Mouse (Mus musculus) T-helper 17 cell (primary cell): ENCODE data around the gene Prc1.

Experiments
- in situ Hi-C, 2 experiments: fragments of 300-600 bp; cut with MboI, MseI; formaldehyde crosslinking; loops; 1 replicate in 1 of 2; 2 replicates in 1 of 2; pipeline ENCODE4 v1.15.1; 2025; ENCODE audit warnings: high pct_unique_total_duplicates in 2 of 2

Gene Prc1

GRCm38 (mm10) chr7:80331433-80331832 lies 37.2 kb downstream of the Prc1 start:
- in situ Hi-C loops = no loop called here

- in situ Hi-C loops = loop anchor here (5.0 kb wide), 1 partner anchor 42 kb away; no protein-coding TSS in a partner anchor
Observed at GRCm38 (mm10) chr7:80334848-80335247, 40.6 kb downstream of the Prc1 start.

- in situ Hi-C loops = loop anchor here (5.0 kb wide), 1 partner anchor 40 kb away; no protein-coding TSS in a partner anchor
Observed at GRCm38 (mm10) chr7:80336932-80337331, 42.7 kb downstream of the Prc1 start.

GRCm38 (mm10) chr7:80339371-80339770 lies 45.1 kb downstream of the Prc1 start:
- in situ Hi-C loops = loop anchor here (5.0 kb wide), 1 partner anchor 38 kb away; no protein-coding TSS in a partner anchor

GRCm38 (mm10) chr7:80339793-80340628 lies 45.8 kb downstream of the Prc1 start:
- in situ Hi-C loops = loop anchor here (5.0 kb wide), 1 partner anchor 37 kb away; no protein-coding TSS in a partner anchor

- in situ Hi-C loops = no loop called here
Observed at GRCm38 (mm10) chr7:80340793-80341192, 46.5 kb downstream of the Prc1 start, which contains the start of gene Unc45a. Unc45a (minus strand) TSS chr7:80341005.

- in situ Hi-C loops = no loop called here
Observed at GRCm38 (mm10) chr7:80341793-80342192, 47.5 kb downstream of the Prc1 start.

GRCm38 (mm10) chr7:80342858-80343257 lies 48.6 kb downstream of the Prc1 start, which contains the start of gene Hddc3:
Hddc3 (plus strand) TSS chr7:80343104.
- in situ Hi-C loops = no loop called here

- in situ Hi-C loops = no loop called here
Observed at GRCm38 (mm10) chr7:80343270-80344018, 49.2 kb downstream of the Prc1 start.

GRCm38 (mm10) chr7:80346173-80346572 lies 51.9 kb downstream of the Prc1 start:
- in situ Hi-C loops = no loop called here

GRCm38 (mm10) chr7:80346830-80347229 lies 52.6 kb downstream of the Prc1 start:
- in situ Hi-C loops = no loop called here

- in situ Hi-C loops = no loop called here
Observed at GRCm38 (mm10) chr7:80347670-80348586, 53.7 kb downstream of the Prc1 start.

GRCm38 (mm10) chr7:80350808-80351207 lies 56.6 kb downstream of the Prc1 start:
- in situ Hi-C loops = no loop called here

GRCm38 (mm10) chr7:80352920-80353319 lies 58.7 kb downstream of the Prc1 start:
- in situ Hi-C loops = no loop called here

GRCm38 (mm10) chr7:80356351-80356750 lies 62.1 kb downstream of the Prc1 start:
- in situ Hi-C loops = no loop called here

GRCm38 (mm10) chr7:80357156-80357555 lies 62.9 kb downstream of the Prc1 start:
- in situ Hi-C loops = no loop called here

GRCm38 (mm10) chr7:80358039-80358438 lies 63.8 kb downstream of the Prc1 start:
- in situ Hi-C loops = no loop called here

- in situ Hi-C loops = loop anchor here in 1 of 2 experiments (5.0 kb wide), 1 partner anchor 952 kb away; no protein-coding TSS in a partner anchor
Observed at GRCm38 (mm10) chr7:80360435-80360834, 66.2 kb downstream of the Prc1 start.

GRCm38 (mm10) chr7:80365759-80366158 lies 71.5 kb downstream of the Prc1 start:
- in situ Hi-C loops = no loop called here
